Comparison of ENCODE assay signal across 9 mouse cellular contexts in genomic region chr17:30388817-30389216, GRCm38 (mm10).
A peak's percentile ranks its signal among the peaks of the same experiment; 100 is the strongest.
DNase-seq lines count a peak whose midpoint lies in the region; TF ChIP-seq lines count a peak whose summit lies in the region.
"Had no signal": no experiment of that assay in that cellular context is flagged by ENCODE, and none has a peak within 500 bp of the region (broad histone marks: within the 10 kb centered on the region; RNA-seq: fewer than 3 reads in every experiment).

No protein-coding gene starts in this region.

- DNase-seq in layer of hippocampus, postnatal 36 days: peak; percentile 40 to 44
- no peak for DNase-seq in layer of hippocampus, adult 9-11 months
- peak; percentile 86 for DNase-seq in MN1 (ENCODE audit: low spot score)
- DNase-seq in brain, embryonic 14.5 days (ENCODE audit: low read depth): peak; percentile 65
- DNase-seq in cerebellum, postnatal 36 days: peak; percentile 78 to 88
- DNase-seq in kidney, adult 9 months: no peak
- DNase-seq in thymus, postnatal 4 days: no peak
- DNase-seq: adrenal gland, postnatal 25 days; gastrocnemius, postnatal 14 days had no signal

- TF ChIP-seq CTCF in brain, embryonic 14.5 days (IDR thresholded peaks at IDR 0.05; ENCODE audit: borderline replicate concordance, extremely low read depth, insufficient read depth, insufficient read length): no peak

- no peak for TF ChIP-seq POLR2A in brain, embryonic 14.5 days (IDR thresholded peaks at IDR 0.05; ENCODE audit: borderline replicate concordance, extremely low read depth, insufficient read depth, insufficient read length, poor library complexity, severe bottlenecking)

Comparison
In these comparisons a context has a peak if more than half of its experiments do, and no peak if none do; other contexts are left out.
1. DNase-seq: peak in layer of hippocampus, postnatal 36 days (2 of 2), MN1 (single experiment), brain, embryonic 14.5 days (single experiment) and cerebellum, postnatal 36 days (2 of 2); none in layer of hippocampus, adult 9-11 months (single experiment), kidney, adult 9 months (single experiment) and thymus, postnatal 4 days (single experiment).